Mouse (Mus musculus) CD4-positive naive resting alpha-beta T cell, adult 76 days (primary cell): ENCODE measurements around the gene Vmn2r114. TPM values are rescaled to one million over a fixed set of nuclear protein-coding genes. Genes with fewer than 3 reads are reported as not detected.

Source experiments
- total RNA-seq: library from RNA; stranded (reverse); gene quantifications from one replicate; pipeline ENCODE4 v1.2.4, GENCODE M21; 2023

The Vmn2r114 gene
- total RNA-seq, result not detected

DNA sequence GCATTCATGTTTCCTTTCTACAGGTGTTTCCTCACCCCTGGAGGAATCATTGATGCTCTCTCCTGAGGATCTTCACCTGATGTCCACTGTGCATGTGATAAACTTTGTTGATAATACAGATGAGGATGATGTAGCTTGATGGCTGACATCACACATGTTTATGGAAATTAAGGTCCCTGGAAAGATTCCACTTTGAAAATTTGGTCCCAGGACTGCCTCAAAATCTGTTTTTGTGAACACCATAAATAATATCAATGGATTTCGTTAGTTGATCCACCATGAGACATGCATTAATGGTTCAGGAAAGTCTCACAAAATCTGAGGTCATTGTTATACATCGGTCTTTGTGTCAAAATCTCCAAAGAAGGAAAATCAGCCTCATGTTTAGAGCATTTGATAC lies at the start of gene Vmn2r114:
Vmn2r114 (minus strand) TSS at position 101 of the 400 bp plus-strand sequence.

GRCm38 (mm10) chr17:23343441-23343840 lies 31.1 kb upstream of the Vmn2r114 start, which contains the start of gene Vmn2r115:
TSS of gene Vmn2r115 (plus strand) at chr17:23343741.

Other genes with a start within 250 kb of the Vmn2r114 start
- 2.5 TPM for gene Zfp40, start 119.3 kb downstream of the Vmn2r114 start, total RNA-seq
- gene Vmn2r115, start 31.2 kb upstream of the Vmn2r114 start, total RNA-seq, result not detected
- gene Vmn2r116, start 72.1 kb upstream of the Vmn2r114 start, total RNA-seq, result not detected
- gene Vmn2r117, start 167.2 kb upstream of the Vmn2r114 start, total RNA-seq, result not detected